Mouse (Mus musculus): Measurements from ENCODE around the gene Lbr. TPM values are rescaled to one million over a fixed set of nuclear protein-coding genes. Genes with fewer than 3 reads are reported as not detected.

Gene Lbr
- 17.8 and 18.4 TPM in 2 replicates for polyA plus RNA-seq (2012; rRNA removed)

DNA sequence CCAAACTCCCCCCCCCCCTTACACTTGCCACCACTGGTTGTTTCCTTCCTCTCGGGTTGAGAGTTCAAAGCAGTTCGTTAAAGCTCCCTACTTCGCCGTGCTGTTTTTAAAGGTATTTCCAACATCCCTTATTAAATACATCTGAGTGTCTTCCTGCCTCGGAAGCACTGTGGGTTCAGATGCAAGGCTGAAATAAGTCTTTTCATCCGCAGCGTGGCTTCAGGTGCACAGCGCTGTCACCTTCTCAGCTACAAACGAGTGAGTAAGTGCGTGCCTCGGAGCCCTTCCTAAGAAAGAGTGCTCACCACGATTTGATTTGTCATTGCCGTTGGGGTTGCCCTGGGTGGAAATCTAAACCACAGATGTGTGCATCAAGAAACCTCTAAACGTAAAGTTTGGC is at the start of gene Lbr:
TSS of gene Lbr (minus strand) at position 266 of the 400 bp plus-strand sequence.
- no peak for TF ChIP-seq POLR2A (IDR thresholded peaks at IDR 0.05; ENCODE audit: borderline replicate concordance, insufficient read depth, low read length)
- TF ChIP-seq CTCF (IDR thresholded peaks at IDR 0.05; ENCODE audit: borderline replicate concordance, insufficient read depth, low read depth, low read length): no peak
- H3K4me3 ChIP-seq (replicated peaks; ENCODE audit: insufficient read depth, low read depth, low read length): peak within 1 kb of the TSS; percentile 95
- H3K27me3 ChIP-seq (ENCODE audit: control insufficient read depth, insufficient read depth, low read length): no peaks in the 10 kb centered on the region
- WGBS: 2% methylated on average over 14 of the region's 14 CpGs
- H3K4me1 ChIP-seq (ENCODE audit: control insufficient read depth, insufficient read depth, low read length): peaks cover 2% of the 10 kb centered on the region; the same call in 1 of the 2 replicates
- peak in 1 of 2 experiments; percentile 28 for DNase-seq
- H3K27ac ChIP-seq (ENCODE audit: insufficient read depth, low read length): peak within 1 kb of the TSS; percentile 82

DNA sequence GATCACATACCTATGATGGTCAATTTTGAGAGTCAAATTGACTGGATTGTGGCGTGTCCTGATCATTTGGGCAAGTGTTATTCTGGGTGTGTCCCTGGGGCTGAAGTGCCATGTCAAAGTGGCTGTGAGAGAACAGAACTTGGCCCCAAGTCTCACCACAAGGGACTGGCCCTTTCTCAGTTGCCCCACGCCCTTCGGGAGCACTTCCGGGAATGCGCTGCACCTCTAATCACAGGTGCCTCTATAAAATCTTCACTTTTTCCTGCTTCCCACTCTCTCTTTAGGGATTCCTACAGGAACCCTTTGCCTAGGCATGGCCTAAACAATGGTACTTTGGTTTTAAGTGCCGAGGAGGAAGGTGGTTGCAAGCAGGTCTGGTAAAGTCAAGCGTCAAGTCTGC is 46.8 kb upstream of the Lbr start:
- H3K27me3 ChIP-seq (ENCODE audit: control insufficient read depth, insufficient read depth, low read length): no peaks in the 10 kb centered on the region
- no peak overlapping the region for H3K27ac ChIP-seq (ENCODE audit: insufficient read depth, low read length)
- 90% methylated on average over 7 of the region's 7 CpGs for WGBS
- no peak for DNase-seq
- TF ChIP-seq POLR2A (IDR thresholded peaks at IDR 0.05; ENCODE audit: borderline replicate concordance, insufficient read depth, low read length): no peak
- TF ChIP-seq CTCF (IDR thresholded peaks at IDR 0.05; ENCODE audit: borderline replicate concordance, insufficient read depth, low read depth, low read length): no peak
- no peak overlapping the region for H3K4me3 ChIP-seq (replicated peaks; ENCODE audit: insufficient read depth, low read depth, low read length)
- H3K4me1 ChIP-seq (ENCODE audit: control insufficient read depth, insufficient read depth, low read length): peaks cover 5% of the 10 kb centered on the region

DNA sequence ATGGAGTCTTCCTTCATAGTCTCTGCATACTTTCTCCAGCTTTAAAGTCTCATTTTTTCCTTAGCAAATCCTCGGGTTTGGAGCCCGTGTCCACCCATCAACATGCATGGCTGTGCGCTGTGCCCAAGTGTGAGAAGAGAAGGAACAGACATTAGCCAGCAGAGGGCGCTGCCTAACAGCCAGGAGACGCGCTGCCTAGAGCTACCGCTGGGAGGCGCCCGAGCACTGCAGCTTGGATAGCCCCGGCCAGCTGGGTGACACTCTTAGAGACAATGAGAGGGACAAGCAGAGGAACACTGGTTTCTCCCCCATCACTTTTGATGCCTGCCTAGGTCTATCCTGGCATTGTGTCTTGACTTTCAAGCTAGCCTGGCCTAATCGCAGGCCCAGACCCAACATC is 46.0 kb upstream of the Lbr start:
- Histone ChIP-seq H3K27me3 (ENCODE audit: control insufficient read depth, insufficient read depth, low read length) (no peaks in the 10 kb centered on the region), H3K4me3 (replicated peaks; ENCODE audit: insufficient read depth, low read depth, low read length) (no peak overlapping the region), H3K27ac (ENCODE audit: insufficient read depth, low read length) (no peak overlapping the region), H3K4me1 (ENCODE audit: control insufficient read depth, insufficient read depth, low read length) (peaks cover 3% of the 10 kb centered on the region)
- DNase-seq: peak; percentile 80 to 93
- WGBS: 3% methylated on average over 11 of the region's 11 CpGs
- TF ChIP-seq POLR2A (IDR thresholded peaks at IDR 0.05; ENCODE audit: borderline replicate concordance, insufficient read depth, low read length) (no peak), CTCF (IDR thresholded peaks at IDR 0.05; ENCODE audit: borderline replicate concordance, insufficient read depth, low read depth, low read length) (peak; percentile 100)

DNA sequence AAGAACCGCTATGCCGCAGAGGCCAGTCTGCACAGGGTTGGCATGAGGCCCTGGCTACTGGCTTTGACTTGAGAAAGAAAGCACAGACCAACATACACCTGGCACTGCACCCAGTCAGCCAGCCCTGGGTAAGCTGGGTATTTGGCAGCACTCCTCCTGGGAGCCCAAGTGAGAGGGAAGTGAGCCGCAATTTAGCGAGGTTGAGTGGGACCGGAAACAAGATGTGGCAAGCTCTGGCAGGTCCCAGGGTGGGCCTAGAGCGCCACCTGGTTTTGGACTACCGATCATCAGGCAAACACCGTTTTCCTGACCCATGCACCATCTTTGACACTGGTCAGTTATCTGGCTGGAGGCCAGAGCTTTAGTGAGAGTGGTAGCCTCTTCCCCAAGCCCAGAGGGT is 38.7 kb upstream of the Lbr start:
- 3% methylated on average over 8 of the region's 8 CpGs for WGBS
- Histone ChIP-seq H3K27ac (ENCODE audit: insufficient read depth, low read length) (no peak overlapping the region), H3K4me1 (ENCODE audit: control insufficient read depth, insufficient read depth, low read length) (peaks cover 12% of the 10 kb centered on the region; the same call in 1 of the 2 replicates), H3K27me3 (ENCODE audit: control insufficient read depth, insufficient read depth, low read length) (no peaks in the 10 kb centered on the region), H3K4me3 (replicated peaks; ENCODE audit: insufficient read depth, low read depth, low read length) (peak overlapping the region; percentile 6)
- DNase-seq: peak; percentile 64 to 73
- TF ChIP-seq CTCF (IDR thresholded peaks at IDR 0.05; ENCODE audit: borderline replicate concordance, insufficient read depth, low read depth, low read length): peak; percentile 77
- no peak for TF ChIP-seq POLR2A (IDR thresholded peaks at IDR 0.05; ENCODE audit: borderline replicate concordance, insufficient read depth, low read length)

DNA sequence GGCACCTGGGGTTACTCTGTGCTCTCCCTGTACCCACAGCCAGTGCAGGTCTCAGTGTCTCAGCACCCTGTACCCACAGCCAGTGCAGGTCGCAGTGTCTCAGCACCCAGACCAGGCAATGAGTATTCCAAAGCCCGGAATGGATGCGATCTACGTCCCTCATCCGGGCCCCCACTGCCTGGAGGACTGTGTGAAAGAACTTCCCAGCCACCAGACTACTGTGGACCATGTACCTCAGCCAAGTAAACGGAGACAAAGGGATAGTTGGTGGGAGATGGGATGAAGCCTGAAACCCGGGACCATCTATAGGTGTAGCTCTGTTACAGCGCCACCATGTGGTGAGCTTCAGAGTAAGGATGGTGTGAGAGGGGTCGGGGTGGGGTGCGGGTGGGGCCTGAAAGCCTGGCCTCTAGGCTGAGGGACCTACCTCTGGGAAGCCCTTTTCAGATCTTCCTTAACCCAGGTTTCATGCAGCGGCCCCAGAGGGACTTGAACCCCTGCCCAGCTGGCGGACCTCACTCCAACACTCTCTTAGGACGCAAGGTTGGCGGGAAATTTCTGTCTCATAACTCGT is 38.0 kb upstream of the Lbr start:
- Histone ChIP-seq H3K27ac (ENCODE audit: insufficient read depth, low read length) (no peak overlapping the region), H3K27me3 (ENCODE audit: control insufficient read depth, insufficient read depth, low read length) (no peaks in the 10 kb centered on the region), H3K4me3 (replicated peaks; ENCODE audit: insufficient read depth, low read depth, low read length) (no peak overlapping the region), H3K4me1 (ENCODE audit: control insufficient read depth, insufficient read depth, low read length) (peaks cover 13% of the 10 kb centered on the region; the same call in 1 of the 2 replicates)
- no peak for DNase-seq
- TF ChIP-seq POLR2A (IDR thresholded peaks at IDR 0.05; ENCODE audit: borderline replicate concordance, insufficient read depth, low read length): no peak
- TF ChIP-seq CTCF (IDR thresholded peaks at IDR 0.05; ENCODE audit: borderline replicate concordance, insufficient read depth, low read depth, low read length): 0 out of 2 replicates have a peak, but pooled peaks have one; percentile 26
- 22% methylated on average over 15 of the region's 15 CpGs for WGBS

DNA sequence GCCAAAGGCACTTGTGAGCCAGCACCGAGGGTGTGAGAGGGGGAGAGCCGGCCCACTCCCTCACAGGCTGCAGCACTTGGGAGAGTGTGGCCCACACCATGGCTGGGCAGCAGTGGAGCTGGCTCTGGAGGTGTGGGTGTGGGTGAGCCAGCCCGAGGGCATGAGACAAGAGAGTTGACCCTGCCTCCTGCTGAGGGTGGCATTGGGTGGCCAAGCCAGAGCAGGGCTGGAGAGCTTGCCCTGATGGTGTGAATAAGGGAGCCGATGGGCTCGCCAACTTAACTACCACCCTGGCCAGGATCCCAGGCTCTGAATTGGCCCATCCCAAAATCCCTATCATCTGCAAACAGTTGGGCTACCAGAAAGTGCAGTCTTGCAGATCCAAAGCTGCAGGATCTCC is 35.6 kb upstream of the Lbr start:
- TF ChIP-seq CTCF (IDR thresholded peaks at IDR 0.05; ENCODE audit: borderline replicate concordance, insufficient read depth, low read depth, low read length) (no peak), POLR2A (IDR thresholded peaks at IDR 0.05; ENCODE audit: borderline replicate concordance, insufficient read depth, low read length) (no peak)
- Histone ChIP-seq H3K4me1 (ENCODE audit: control insufficient read depth, insufficient read depth, low read length) (peaks cover 13% of the 10 kb centered on the region; the same call in 1 of the 2 replicates), H3K27me3 (ENCODE audit: control insufficient read depth, insufficient read depth, low read length) (no peaks in the 10 kb centered on the region), H3K4me3 (replicated peaks; ENCODE audit: insufficient read depth, low read depth, low read length) (no peak overlapping the region), H3K27ac (ENCODE audit: insufficient read depth, low read length) (no peak overlapping the region)
- DNase-seq: no peak
- 32% methylated on average over 5 of the region's 5 CpGs for WGBS

DNA sequence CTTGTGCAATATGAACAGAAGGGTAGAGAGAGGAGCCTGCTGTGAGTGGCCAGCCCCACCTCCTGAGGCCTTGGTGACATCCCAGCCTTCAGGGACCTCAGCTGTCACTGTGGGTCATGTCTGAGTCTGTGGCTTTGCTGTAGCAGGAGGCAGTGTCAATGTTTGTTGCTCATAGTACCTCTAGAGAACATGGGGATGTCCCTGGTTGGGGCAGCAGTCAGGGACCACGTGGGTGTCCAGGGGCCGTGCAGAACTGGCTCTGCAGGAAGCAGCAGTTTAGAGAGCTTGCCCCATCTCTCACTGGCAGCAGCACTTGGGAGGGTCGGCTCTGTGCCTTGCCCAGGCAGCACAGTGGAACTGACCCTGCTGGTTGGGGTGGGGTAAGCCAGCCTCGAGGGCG is 34.2 kb upstream of the Lbr start:
- TF ChIP-seq CTCF (IDR thresholded peaks at IDR 0.05; ENCODE audit: borderline replicate concordance, insufficient read depth, low read depth, low read length) (no peak), POLR2A (IDR thresholded peaks at IDR 0.05; ENCODE audit: borderline replicate concordance, insufficient read depth, low read length) (no peak)
- H3K4me3 ChIP-seq (replicated peaks; ENCODE audit: insufficient read depth, low read depth, low read length): no peak overlapping the region
- 29% methylated on average over 5 of the region's 5 CpGs for WGBS
- no peaks in the 10 kb centered on the region for H3K27me3 ChIP-seq (ENCODE audit: control insufficient read depth, insufficient read depth, low read length)
- no peak overlapping the region for H3K27ac ChIP-seq (ENCODE audit: insufficient read depth, low read length)
- peaks cover 11% of the 10 kb centered on the region; the same call in 1 of the 2 replicates for H3K4me1 ChIP-seq (ENCODE audit: control insufficient read depth, insufficient read depth, low read length)
- DNase-seq: no peak

DNA sequence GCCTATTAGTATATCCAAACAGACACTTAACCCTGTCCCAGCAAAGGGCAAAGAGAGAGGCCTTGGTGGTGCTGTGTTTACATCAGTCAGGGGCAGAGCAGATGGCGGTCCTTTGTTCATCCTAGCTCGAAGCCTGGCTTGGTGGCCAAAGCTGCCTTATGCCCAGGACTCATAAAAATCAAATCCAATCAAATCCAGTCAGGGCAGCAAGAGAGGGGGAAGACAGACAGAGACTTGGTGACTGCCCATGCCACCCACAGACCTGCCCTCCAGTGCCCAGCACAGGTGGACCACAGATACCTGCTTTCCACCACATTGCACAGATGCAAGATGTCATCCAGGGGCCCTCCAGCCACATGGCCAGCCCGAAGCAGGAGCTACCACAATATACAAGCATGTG is 33.8 kb upstream of the Lbr start:
- Histone ChIP-seq H3K27me3 (ENCODE audit: control insufficient read depth, insufficient read depth, low read length) (no peaks in the 10 kb centered on the region), H3K27ac (ENCODE audit: insufficient read depth, low read length) (no peak overlapping the region), H3K4me1 (ENCODE audit: control insufficient read depth, insufficient read depth, low read length) (peaks cover 7% of the 10 kb centered on the region; the same call in 1 of the 2 replicates), H3K4me3 (replicated peaks; ENCODE audit: insufficient read depth, low read depth, low read length) (no peak overlapping the region)
- 48% methylated on average over 3 of the region's 3 CpGs for WGBS
- no peak for DNase-seq
- TF ChIP-seq CTCF (IDR thresholded peaks at IDR 0.05; ENCODE audit: borderline replicate concordance, insufficient read depth, low read depth, low read length): no peak
- TF ChIP-seq POLR2A (IDR thresholded peaks at IDR 0.05; ENCODE audit: borderline replicate concordance, insufficient read depth, low read length): no peak

Measured in cerebellum, adult 2 months (tissue).